Mouse (Mus musculus): ENCODE results near the gene Clic3. TPM values are rescaled to one million over a fixed set of nuclear protein-coding genes. Genes with fewer than 3 reads are reported as not detected.
"Not testable (repeated sequence)": the region's sequence is repeated elsewhere in the genome, so short reads cannot be mapped to it uniquely, and the experiment has no call there.

Clic3 gene
- 1 to 10 TPM; 1.4 to 1.7 TPM for total RNA-seq (2021)
- long read RNA-seq, experiment 1, partial matches to known transcripts = 0 of 2 reads
- long read RNA-seq, experiment 1, other reads (novel, unspliced or antisense) = 0 of 2 reads
- long read RNA-seq, experiment 2, partial matches to known transcripts = 1 of 4 reads
- long read RNA-seq, experiment 2, other reads (novel, unspliced or antisense) = 0 of 4 reads

- DNase-seq (ENCODE audit: low spot score in 2 of 2) = no peak
These were observed at the start of gene Clic3 for GRCm38 (mm10) chr2:25456205-25456953. TSS of gene Clic3 (plus strand) at chr2:25456838.

GRCm38 (mm10) chr2:25408908-25409307 is 47.7 kb upstream of the Clic3 start:
- no peak for DNase-seq (ENCODE audit: low spot score in 2 of 2)

GRCm38 (mm10) chr2:25413436-25413835 is 43.2 kb upstream of the Clic3 start:
- DNase-seq (ENCODE audit: low spot score in 2 of 2) = not testable (repeated sequence)

- no peak for DNase-seq (ENCODE audit: low spot score in 2 of 2)
These were observed 39.2 kb upstream of the Clic3 start for GRCm38 (mm10) chr2:25417426-25417825.

- no peak for DNase-seq (ENCODE audit: low spot score in 2 of 2)
These were observed 34.7 kb upstream of the Clic3 start for GRCm38 (mm10) chr2:25421896-25422295.

- DNase-seq (ENCODE audit: low spot score in 2 of 2) = no peak
These were observed 33.8 kb upstream of the Clic3 start, which contains the start of gene Fut7 for GRCm38 (mm10) chr2:25422587-25423410. TSS of gene Fut7 (plus strand) at chr2:25423267.

- no peak for DNase-seq (ENCODE audit: low spot score in 2 of 2)
These were observed 33.0 kb upstream of the Clic3 start for GRCm38 (mm10) chr2:25423626-25424025.

GRCm38 (mm10) chr2:25425481-25425880 is 31.2 kb upstream of the Clic3 start:
- DNase-seq (ENCODE audit: low spot score in 2 of 2) = no peak

GRCm38 (mm10) chr2:25426721-25427191 is 29.9 kb upstream of the Clic3 start:
- peak in 1 of 2 experiments; percentile 50 for DNase-seq (ENCODE audit: low spot score in 2 of 2)

GRCm38 (mm10) chr2:25427256-25427655 is 29.4 kb upstream of the Clic3 start:
- DNase-seq (ENCODE audit: low spot score in 2 of 2) = no peak

- DNase-seq (ENCODE audit: low spot score in 2 of 2) = peak; percentile 84 to 88
These were observed 28.0 kb upstream of the Clic3 start, which contains the start of gene Abca2 for GRCm38 (mm10) chr2:25428442-25429236. TSS of gene Abca2 (plus strand) at chr2:25428703.

GRCm38 (mm10) chr2:25429435-25430180 is 27.0 kb upstream of the Clic3 start:
- DNase-seq (ENCODE audit: low spot score in 2 of 2) = no peak

GRCm38 (mm10) chr2:25430395-25431233 is 26.0 kb upstream of the Clic3 start:
- no peak for DNase-seq (ENCODE audit: low spot score in 2 of 2)

- DNase-seq (ENCODE audit: low spot score in 2 of 2) = no peak
These were observed 25.3 kb upstream of the Clic3 start for GRCm38 (mm10) chr2:25431308-25431855.

- no peak for DNase-seq (ENCODE audit: low spot score in 2 of 2)
These were observed 24.1 kb upstream of the Clic3 start for GRCm38 (mm10) chr2:25432326-25433098.

GRCm38 (mm10) chr2:25433101-25433500 is 23.5 kb upstream of the Clic3 start:
- no peak for DNase-seq (ENCODE audit: low spot score in 2 of 2)

GRCm38 (mm10) chr2:25434292-25434691 is 22.3 kb upstream of the Clic3 start:
- no peak for DNase-seq (ENCODE audit: low spot score in 2 of 2)

GRCm38 (mm10) chr2:25436286-25436820 is 20.3 kb upstream of the Clic3 start:
- no peak for DNase-seq (ENCODE audit: low spot score in 2 of 2)
